Mouse (Mus musculus): ENCODE data around the gene Esyt2.

DNA sequence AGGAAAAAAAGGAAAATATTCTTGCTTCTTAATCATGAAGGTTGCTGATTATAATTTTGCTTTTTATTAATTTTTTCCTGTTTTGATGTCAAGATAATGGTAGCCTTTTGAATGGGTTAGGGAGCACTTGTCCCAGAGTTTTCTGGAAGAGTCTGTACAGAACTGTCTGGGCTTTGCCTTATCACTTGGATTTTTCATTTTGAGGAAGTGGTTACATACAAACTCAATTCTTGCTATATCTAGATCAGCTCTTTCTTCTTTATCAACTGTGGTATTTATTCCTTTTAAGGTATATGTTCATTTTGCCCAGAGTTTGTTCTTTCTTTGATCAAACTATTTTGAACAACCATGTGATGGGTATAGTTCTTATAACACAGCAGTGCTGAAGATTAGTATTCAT lies 81.1 kb downstream of the Esyt2 start:
- TF ChIP-seq POLR2A (IDR thresholded peaks at IDR 0.05; ENCODE audit: borderline replicate concordance, control insufficient read depth, low read depth, low read length) (no peak), CTCF (IDR thresholded peaks at IDR 0.05; ENCODE audit: control insufficient read depth, insufficient read depth, low read length) (no peak)

Data from bone marrow, adult 2 months (tissue).